Mouse (Mus musculus) stomach, postnatal 0 days (tissue): ENCODE measurements at regions not wholly inside any gene's neighbourhood (a gene's known extent, or its start where the extent isn't known, plus 50 kb on each side); places are given as distances from the start of the nearest gene placed in this dataset.

Source experiments
- CTCF ChIP-seq: IDR thresholded peaks from 2 replicates; pipeline ENCODE4 v1.5.1; 2016; ENCODE audit warnings: antibody characterized with exemption, low read depth, mild to moderate bottlenecking, moderate library complexity
- EP300 ChIP-seq: optimal IDR thresholded peaks from 2 replicates; pipeline ENCODE3; 2016; ENCODE audit warnings: antibody characterized with exemption

GRCm38 (mm10) chr13:57361286-57361685 lies 465.5 kb upstream of the Trpc7 start:
- TF ChIP-seq CTCF, result no peak
- no peak for TF ChIP-seq EP300
